Mouse (Mus musculus): ENCODE results near the gene Ssbp4. TPM values are rescaled to one million over a fixed set of nuclear protein-coding genes. Genes with fewer than 3 reads are reported as not detected.

Gene Ssbp4
- polyA plus RNA-seq, 2 experiments: 36.3 to 49.5 TPM

- Histone ChIP-seq H3K4me1 (replicated peaks; ENCODE audit: control insufficient read depth in 2 of 2, insufficient read depth in 2 of 2, low read length in 1 of 2) (peaks cover 16 to 22% of the 10 kb centered on the region in 2 experiments), H3K4me3 (ENCODE audit: insufficient read depth in 1 of 2, low read depth in 2 of 2, low read length in 2 of 2) (peak overlapping the region in 1 of 2 experiments; percentile 21; a peak in 1 of 4 replicates), H3K9me3 (ENCODE audit: control insufficient read depth, low read length) (no peaks in the 10 kb centered on the region), H3K4me2 (ENCODE audit: low read depth) (peak overlapping the region; percentile 47), H3K9ac (replicated peaks) (no peak overlapping the region), H3K27ac (no peak overlapping the region), H3K27me3 (ENCODE audit: control insufficient read depth, insufficient read depth, low read length) (no peaks in the 10 kb centered on the region), H3K36me3 (replicated peaks; ENCODE audit: control insufficient read depth, insufficient read depth, low read depth) (peaks cover 5% of the 10 kb centered on the region; the same call in 1 of the 2 replicates)
- DNase-seq (ENCODE audit: low read depth in 3 of 3, low spot score in 3 of 3) (no peak), ATAC-seq (ENCODE audit: insufficient read depth) (no peak)
- TF ChIP-seq EP300 (IDR thresholded peaks at IDR 0.05; ENCODE audit: low read depth): no peak
- peak; percentile 89 for TF ChIP-seq CTCF (IDR thresholded peaks at IDR 0.05; ENCODE audit: low read depth)
- 32% methylated on average over 29 of the region's 29 CpGs for WGBS (ENCODE audit: insufficient replicate concordance)
Measured at GRCm38 (mm10) chr8:70598283-70598682, 10.4 kb downstream of the Ssbp4 start.

DNA sequence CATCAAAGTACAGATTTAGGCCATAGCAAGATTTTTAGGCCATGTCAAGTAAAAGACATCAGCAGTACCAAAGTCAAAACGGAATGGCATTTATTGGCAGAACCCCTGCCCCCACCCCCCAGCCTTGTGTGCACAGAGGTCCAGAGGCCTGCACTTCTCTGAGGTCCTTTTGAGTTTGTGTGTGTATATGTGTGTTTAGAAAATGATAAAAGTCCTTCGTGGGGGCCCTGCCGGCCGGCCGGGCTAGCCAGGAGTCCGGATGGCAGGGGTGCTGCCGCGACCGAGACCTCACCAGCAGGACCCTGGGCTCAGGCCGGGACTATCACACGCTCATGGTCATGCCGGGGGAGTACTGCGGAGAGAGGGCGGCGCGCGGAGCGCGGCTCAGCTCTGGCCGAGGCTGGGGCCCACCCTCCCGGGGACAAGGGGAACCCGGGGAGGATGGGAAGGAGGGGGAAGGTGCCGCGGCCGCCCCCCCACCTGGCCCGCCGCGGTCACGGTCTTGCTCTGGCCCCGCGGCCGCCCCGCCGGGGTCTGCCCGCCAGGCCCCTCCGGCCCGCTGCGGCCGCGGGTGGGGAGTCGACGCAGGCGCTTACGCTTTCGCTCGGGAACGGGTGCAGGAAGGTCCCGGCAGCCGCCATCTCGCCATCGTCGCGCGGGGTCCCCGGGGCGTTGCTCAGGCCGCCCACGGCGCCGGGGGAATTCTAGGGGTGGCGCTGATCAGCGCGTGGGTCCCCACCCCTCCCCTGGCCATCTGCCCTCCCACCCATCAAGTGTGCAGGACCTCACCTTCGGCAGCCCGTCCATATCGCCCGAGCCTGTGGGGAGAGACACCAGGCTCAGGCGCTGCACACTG, 11.0 kb downstream of the Ssbp4 start:
- TF ChIP-seq CTCF (IDR thresholded peaks at IDR 0.05; ENCODE audit: low read depth) (no peak), EP300 (IDR thresholded peaks at IDR 0.05; ENCODE audit: low read depth) (no peak)
- WGBS (ENCODE audit: insufficient replicate concordance): 61% methylated on average over 68 of the region's 68 CpGs
- H3K9me3 ChIP-seq (ENCODE audit: control insufficient read depth, low read length): no peaks in the 10 kb centered on the region
- peak overlapping the region in 1 of 2 experiments; percentile 21; a peak in 2 of 4 replicates for H3K4me3 ChIP-seq (ENCODE audit: insufficient read depth in 1 of 2, low read depth in 2 of 2, low read length in 2 of 2)
- no peaks in the 10 kb centered on the region for H3K27me3 ChIP-seq (ENCODE audit: control insufficient read depth, insufficient read depth, low read length)
- H3K9ac ChIP-seq (replicated peaks): no peak overlapping the region
- peaks cover 16 to 22% of the 10 kb centered on the region in 2 experiments for H3K4me1 ChIP-seq (replicated peaks; ENCODE audit: control insufficient read depth in 2 of 2, insufficient read depth in 2 of 2, low read length in 1 of 2)
- DNase-seq (ENCODE audit: low read depth in 3 of 3, low spot score in 3 of 3): no peak
- no peak overlapping the region for H3K27ac ChIP-seq
- peak overlapping the region; percentile 47 for H3K4me2 ChIP-seq (ENCODE audit: low read depth)
- H3K36me3 ChIP-seq (replicated peaks; ENCODE audit: control insufficient read depth, insufficient read depth, low read depth): peaks cover 3% of the 10 kb centered on the region; the same call in 1 of the 2 replicates
- no peak for ATAC-seq (ENCODE audit: insufficient read depth)

DNA sequence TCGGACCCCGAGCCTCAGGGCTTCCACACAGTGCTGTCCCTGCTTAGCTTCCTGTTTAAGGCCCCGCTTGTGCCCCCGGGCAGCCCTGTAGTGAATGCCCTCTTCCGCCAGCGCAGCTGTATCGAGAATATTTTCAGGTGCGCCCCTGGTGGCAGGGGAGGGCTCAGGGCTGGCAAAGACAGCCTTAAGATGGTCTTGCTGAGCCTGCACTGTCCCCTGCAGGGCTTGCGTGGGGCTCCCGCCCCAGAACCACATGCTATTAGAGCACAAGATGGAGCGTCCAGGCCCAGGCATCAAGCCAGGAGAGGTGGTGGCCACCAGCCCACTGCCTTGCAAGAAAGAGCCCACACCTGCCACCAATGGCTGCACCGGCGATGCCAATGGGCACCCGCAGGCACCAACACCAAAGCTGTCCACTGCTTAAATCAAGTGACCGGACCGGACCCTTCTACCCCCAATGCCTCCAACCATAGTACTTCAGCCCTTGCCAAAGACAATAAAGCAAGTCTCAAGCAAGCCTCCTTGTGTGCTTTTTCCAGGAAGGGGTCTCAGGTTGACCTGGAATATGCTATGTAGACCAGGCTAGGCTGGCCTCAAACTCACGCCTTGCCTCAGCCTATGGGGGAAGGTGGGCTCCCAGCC, 11.8 kb downstream of the Ssbp4 start:
- Histone ChIP-seq H3K9ac (replicated peaks) (no peak overlapping the region), H3K4me1 (replicated peaks; ENCODE audit: control insufficient read depth in 2 of 2, insufficient read depth in 2 of 2, low read length in 1 of 2) (peaks cover 16 to 22% of the 10 kb centered on the region in 2 experiments), H3K36me3 (replicated peaks; ENCODE audit: control insufficient read depth, insufficient read depth, low read depth) (no peaks in the 10 kb centered on the region; the same call in 1 of the 2 replicates), H3K27me3 (ENCODE audit: control insufficient read depth, insufficient read depth, low read length) (no peaks in the 10 kb centered on the region), H3K4me3 (ENCODE audit: insufficient read depth in 1 of 2, low read depth in 2 of 2, low read length in 2 of 2) (no peak overlapping the region), H3K9me3 (ENCODE audit: control insufficient read depth, low read length) (no peaks in the 10 kb centered on the region), H3K4me2 (ENCODE audit: low read depth) (no peak overlapping the region), H3K27ac (no peak overlapping the region)
- WGBS (ENCODE audit: insufficient replicate concordance): 80% methylated on average over 17 of the region's 17 CpGs
- no peak for TF ChIP-seq EP300 (IDR thresholded peaks at IDR 0.05; ENCODE audit: low read depth)
- peak; percentile 28; the same call in 1 of the 2 replicates for TF ChIP-seq CTCF (IDR thresholded peaks at IDR 0.05; ENCODE audit: low read depth)
- DNase-seq (ENCODE audit: low read depth in 3 of 3, low spot score in 3 of 3) (no peak), ATAC-seq (ENCODE audit: insufficient read depth) (no peak)

DNA sequence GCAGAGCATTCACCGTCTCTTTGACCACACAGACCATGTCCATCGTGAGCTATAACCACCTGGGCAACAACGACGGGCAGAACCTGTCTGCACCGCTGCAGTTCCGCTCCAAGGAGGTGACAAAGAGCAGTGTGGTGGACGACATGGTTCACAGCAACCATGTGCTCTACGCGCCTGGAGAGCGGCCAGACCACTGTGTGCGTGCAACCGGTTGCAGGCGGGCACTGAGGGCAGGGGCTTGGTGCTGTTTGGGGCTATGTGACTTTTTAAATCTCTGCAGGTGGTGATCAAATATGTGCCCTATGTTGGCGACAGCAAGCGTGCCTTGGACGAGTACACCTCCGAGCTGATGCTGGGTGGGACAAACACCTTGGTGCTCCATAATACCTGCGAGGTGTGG, 12.5 kb downstream of the Ssbp4 start:
- H3K36me3 ChIP-seq (replicated peaks; ENCODE audit: control insufficient read depth, insufficient read depth, low read depth): peaks cover 4% of the 10 kb centered on the region
- H3K4me1 ChIP-seq (replicated peaks; ENCODE audit: control insufficient read depth in 2 of 2, insufficient read depth in 2 of 2, low read length in 1 of 2): peaks cover 14 to 19% of the 10 kb centered on the region in 2 experiments
- H3K27me3 ChIP-seq (ENCODE audit: control insufficient read depth, insufficient read depth, low read length): no peaks in the 10 kb centered on the region
- H3K4me3 ChIP-seq (ENCODE audit: insufficient read depth in 1 of 2, low read depth in 2 of 2, low read length in 2 of 2): no peak overlapping the region
- no peak overlapping the region for H3K9ac ChIP-seq (replicated peaks)
- DNase-seq (ENCODE audit: low read depth in 3 of 3, low spot score in 3 of 3): no peak
- no peak for TF ChIP-seq EP300 (IDR thresholded peaks at IDR 0.05; ENCODE audit: low read depth)
- no peak for TF ChIP-seq CTCF (IDR thresholded peaks at IDR 0.05; ENCODE audit: low read depth)
- no peak for ATAC-seq (ENCODE audit: insufficient read depth)
- H3K9me3 ChIP-seq (ENCODE audit: control insufficient read depth, low read length): no peaks in the 10 kb centered on the region
- no peak overlapping the region for H3K27ac ChIP-seq
- WGBS (ENCODE audit: insufficient replicate concordance): 84% methylated on average over 18 of the region's 18 CpGs
- H3K4me2 ChIP-seq (ENCODE audit: low read depth): no peak overlapping the region

DNA sequence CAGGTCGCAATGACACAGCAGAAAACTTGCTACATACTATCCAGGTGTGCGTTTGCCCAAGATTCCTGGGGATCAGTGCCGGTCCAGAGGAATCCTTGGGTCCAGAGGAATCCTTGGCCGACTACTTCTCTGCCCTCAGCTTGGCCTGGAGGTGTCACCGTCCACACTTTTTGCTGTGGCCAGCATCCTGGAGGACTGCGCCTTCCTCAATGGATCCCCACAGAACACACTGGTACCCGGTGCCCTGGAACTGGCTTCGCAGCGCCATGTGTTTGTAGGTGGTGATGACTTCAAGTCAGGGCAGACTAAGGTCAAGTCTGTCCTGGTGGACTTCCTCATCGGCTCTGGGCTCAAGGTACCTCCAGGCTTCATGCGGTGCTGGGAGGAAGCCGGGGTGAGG, 12.9 kb downstream of the Ssbp4 start:
- Histone ChIP-seq H3K9ac (replicated peaks) (no peak overlapping the region), H3K27ac (no peak overlapping the region), H3K4me1 (replicated peaks; ENCODE audit: control insufficient read depth in 2 of 2, insufficient read depth in 2 of 2, low read length in 1 of 2) (peaks cover 12 to 15% of the 10 kb centered on the region in 2 experiments), H3K9me3 (ENCODE audit: control insufficient read depth, low read length) (no peaks in the 10 kb centered on the region), H3K36me3 (replicated peaks; ENCODE audit: control insufficient read depth, insufficient read depth, low read depth) (peaks cover 4% of the 10 kb centered on the region), H3K27me3 (ENCODE audit: control insufficient read depth, insufficient read depth, low read length) (no peaks in the 10 kb centered on the region), H3K4me2 (ENCODE audit: low read depth) (peak overlapping the region; percentile 99), H3K4me3 (ENCODE audit: insufficient read depth in 1 of 2, low read depth in 2 of 2, low read length in 2 of 2) (no peak overlapping the region)
- no peak for ATAC-seq (ENCODE audit: insufficient read depth)
- WGBS (ENCODE audit: insufficient replicate concordance): 87% methylated on average over 12 of the region's 12 CpGs
- TF ChIP-seq EP300 (IDR thresholded peaks at IDR 0.05; ENCODE audit: low read depth) (no peak), CTCF (IDR thresholded peaks at IDR 0.05; ENCODE audit: low read depth) (no peak)
- no peak for DNase-seq (ENCODE audit: low read depth in 3 of 3, low spot score in 3 of 3)
